Mouse (Mus musculus) embryonic facial prominence, embryonic 14.5 days (tissue): ENCODE measurements around the gene Ankib1. TPM values are rescaled to one million over a fixed set of nuclear protein-coding genes. Genes with fewer than 3 reads are reported as not detected.
A peak's percentile ranks its signal among the peaks of the same experiment; 100 is the strongest.
"Not testable (repeated sequence)": the region's sequence is repeated elsewhere in the genome, so short reads cannot be mapped to it uniquely, and the experiment has no call there.

Source experiments
- ATAC-seq: fragments of 200-750 bp; cut with Nextera tagmentation; 2 replicates; pipeline ENCODE4 v1.8.0; 2017; ENCODE audit warnings: low read depth, moderate number of reproducible peaks, moderate TSS enrichment
- DNase-seq: peaks from one replicate; pipeline ENCODE4 v3.0.0-alpha.2; 2015; ENCODE audit warnings: low spot score
- H3K27ac ChIP-seq: fragments of 300-500 bp; sonication (generic); replicated peaks from 2 replicates; pipeline ENCODE4 v1.5.1; 2014; ENCODE audit warnings: low read depth, mild to moderate bottlenecking, low read length, moderate library complexity
- H3K27me3 ChIP-seq: fragments of 300-500 bp; sonication (generic); replicated peaks from 2 replicates; pipeline ENCODE4 v1.6.1; 2014; ENCODE audit warnings: low read length; ENCODE audit not compliant: control insufficient read depth, insufficient read depth
- H3K36me3 ChIP-seq: fragments of 300-500 bp; sonication (generic); 2 replicates; pipeline ENCODE4 v1.6.1; 2014; ENCODE audit warnings: low read length, mixed read lengths; ENCODE audit not compliant: control insufficient read depth, insufficient read depth
- H3K4me1 ChIP-seq: fragments of 300-500 bp; sonication (generic); 2 replicates; pipeline ENCODE4 v1.6.1; 2014; ENCODE audit warnings: antibody characterized with exemption, low read length; ENCODE audit not compliant: control insufficient read depth, insufficient read depth
- H3K4me2 ChIP-seq: fragments of 300-500 bp; sonication (generic); 2 replicates; pipeline ENCODE4 v1.6.1; 2014; ENCODE audit warnings: low read depth, mild to moderate bottlenecking, low read length, moderate library complexity, mixed read lengths
- H3K4me3 ChIP-seq: fragments of 300-500 bp; sonication (generic); 2 replicates; pipeline ENCODE4 v1.5.1; 2014; ENCODE audit warnings: low read depth, mild to moderate bottlenecking, low read length
- H3K9ac ChIP-seq: fragments of 300-500 bp; sonication (generic); 2 replicates; pipeline ENCODE4 v1.6.1; 2014; ENCODE audit warnings: low read depth, mild to moderate bottlenecking, low read length, moderate library complexity, mixed read lengths
- H3K9me3 ChIP-seq: fragments of 300-500 bp; sonication (generic); 2 replicates; pipeline ENCODE4 v1.6.1; 2016; ENCODE audit warnings: low read length; ENCODE audit not compliant: control insufficient read depth
- WGBS: fragments of 180-500 bp; shearing (Covaris S2); extraction: QIAGEN DNeasy Blood & Tissue Kit; methylation state at CpG from one replicate; pipeline ENCODE4 v1.1.7; 2014; 5-methylcytosine and 5-hydroxymethylcytosine counted together
- polyA plus RNA-seq: library from polyadenylated mRNA; unstranded; fragments of >200 nt; fragmentation: Nextera tagmentation; extraction: Ambion mirVana; gene quantifications from 2 replicates; pipeline ENCODE4 v1.2.1, GENCODE M21; 2014

Gene Ankib1
- polyA plus RNA-seq, 1 experiment from 2014 or later, result 13.2 TPM

DNA sequence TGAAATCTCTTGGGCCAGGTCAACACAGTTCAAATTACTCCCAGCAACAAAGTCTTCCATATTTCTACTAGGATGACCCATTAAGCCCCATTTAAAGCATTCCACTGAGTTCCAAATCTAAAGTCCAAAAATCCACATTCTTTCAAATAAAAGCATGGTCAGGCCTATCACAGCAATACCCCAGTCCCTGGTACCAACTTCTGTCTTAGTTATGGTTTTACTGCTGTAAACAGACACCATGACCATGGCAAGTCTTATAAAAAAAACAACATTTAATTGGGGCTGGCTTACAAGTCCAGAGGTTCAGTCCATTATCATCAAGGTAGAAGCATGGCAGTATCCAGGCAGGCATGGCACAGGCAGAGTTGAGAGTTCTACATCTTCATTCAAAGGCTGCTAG lies 4.1 kb downstream of the Ankib1 start:
- not testable (repeated sequence) for H3K4me2 ChIP-seq, ATAC-seq, H3K4me1 ChIP-seq, H3K27me3 ChIP-seq, H3K36me3 ChIP-seq, H3K9ac ChIP-seq, DNase-seq, H3K4me3 ChIP-seq, H3K27ac ChIP-seq, H3K9me3 ChIP-seq

- not testable (repeated sequence) for H3K4me2 ChIP-seq, H3K4me3 ChIP-seq, H3K9me3 ChIP-seq, H3K36me3 ChIP-seq, H3K27ac ChIP-seq, H3K9ac ChIP-seq, H3K27me3 ChIP-seq, ATAC-seq, H3K4me1 ChIP-seq, DNase-seq
- WGBS, result 98% methylated on average over 2 of the region's 2 CpGs
Observed at GRCm38 (mm10) chr5:3797101-3797500, 5.6 kb downstream of the Ankib1 start.

DNA sequence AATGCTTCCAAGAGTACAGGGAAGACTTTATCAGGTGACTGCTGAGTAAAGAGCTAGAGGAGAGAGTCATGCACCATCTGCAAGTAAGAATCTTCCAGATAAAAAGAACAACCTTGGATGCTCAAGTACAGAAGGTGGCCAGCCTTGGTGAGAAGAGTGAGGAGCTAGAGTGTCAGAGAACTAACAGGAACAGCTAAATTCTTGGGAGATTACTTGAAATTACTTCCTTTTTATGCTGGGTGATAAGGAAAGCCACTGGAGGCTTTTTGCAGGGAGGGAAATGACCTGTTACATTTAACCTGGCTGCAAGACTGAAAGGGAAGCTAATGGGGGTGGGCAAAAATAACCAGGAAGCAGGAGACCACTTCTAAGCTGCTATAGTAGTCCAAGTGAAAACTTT lies 11.7 kb downstream of the Ankib1 start:
- Histone ChIP-seq H3K9ac (no peak overlapping the region), H3K9me3 (no peaks in the 10 kb centered on the region), H3K27ac (no peak overlapping the region), H3K4me2 (no peak overlapping the region), H3K4me3 (no peak overlapping the region), H3K27me3 (no peaks in the 10 kb centered on the region), H3K4me1 (no peaks in the 10 kb centered on the region), H3K36me3 (no peaks in the 10 kb centered on the region)
- DNase-seq, result no peak
- ATAC-seq, result no peak

DNA sequence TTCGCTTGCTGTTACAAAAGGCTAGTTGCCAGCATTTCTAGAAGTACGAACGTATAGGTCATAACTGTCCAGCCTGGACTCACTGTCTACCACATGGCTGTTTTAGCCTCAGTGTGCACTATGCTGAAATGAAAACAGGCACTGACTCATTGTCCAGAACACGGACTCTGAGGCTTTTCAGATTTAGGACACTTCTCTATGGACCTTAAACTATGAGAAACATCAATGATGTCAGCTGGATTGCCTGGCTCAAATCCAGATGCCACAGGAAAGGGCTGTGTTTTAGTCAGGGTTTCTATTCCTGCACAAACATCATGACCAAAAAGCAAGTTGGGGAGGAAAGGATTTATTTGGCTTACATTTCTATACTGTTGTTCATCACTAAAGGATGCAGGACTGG lies 15.2 kb downstream of the Ankib1 start:
- H3K27ac ChIP-seq, result no peak overlapping the region
- no peak for ATAC-seq
- no peak overlapping the region for H3K9ac ChIP-seq
- WGBS, result 82% methylated on average over 4 of the region's 4 CpGs
- H3K4me3 ChIP-seq, result no peak overlapping the region
- no peaks in the 10 kb centered on the region for H3K4me1 ChIP-seq
- H3K27me3 ChIP-seq, result no peaks in the 10 kb centered on the region
- no peaks in the 10 kb centered on the region for H3K36me3 ChIP-seq
- H3K4me2 ChIP-seq, result no peak overlapping the region
- DNase-seq, result no peak
- no peaks in the 10 kb centered on the region for H3K9me3 ChIP-seq

DNA sequence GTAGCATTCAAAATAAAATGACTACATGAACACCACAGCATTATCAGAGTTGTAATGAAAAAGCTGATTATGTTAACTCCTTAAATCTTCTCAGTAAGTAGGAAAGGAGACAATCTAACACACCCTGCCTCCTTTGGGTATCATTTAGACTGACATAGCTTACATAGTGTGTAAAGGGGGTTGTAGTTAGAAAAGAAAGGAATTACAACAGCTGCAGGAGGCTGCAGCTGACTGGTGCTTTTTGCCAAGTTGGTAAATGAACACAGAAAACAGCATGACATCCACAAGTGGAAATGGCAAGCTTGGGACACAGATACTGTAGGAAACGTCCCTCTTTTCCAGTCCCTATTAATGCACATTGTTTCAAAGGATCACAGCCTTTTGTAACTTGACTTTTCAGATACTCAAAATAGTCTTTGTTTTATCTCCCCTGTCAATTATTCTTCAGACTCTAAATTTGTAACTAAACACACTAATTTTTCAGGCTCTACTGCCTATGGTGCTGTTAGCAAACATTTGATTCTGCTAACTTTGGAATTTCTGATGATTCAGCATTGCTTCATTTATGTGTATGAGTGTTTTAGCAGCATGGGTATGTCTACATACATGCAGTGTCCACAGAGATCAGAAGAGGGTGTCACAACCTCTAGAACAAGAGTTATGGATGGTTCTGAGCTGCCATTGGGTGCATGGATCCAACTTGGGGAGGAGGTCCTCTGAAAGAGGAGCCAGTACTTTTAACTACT lies 17.8 kb downstream of the Ankib1 start:
- ATAC-seq (no peak), DNase-seq (peak; percentile 19)
- H3K9ac ChIP-seq, result no peak overlapping the region
- 75% methylated on average over 1 of the region's 1 CpGs for WGBS
- no peak overlapping the region for H3K4me3 ChIP-seq
- H3K9me3 ChIP-seq, result no peaks in the 10 kb centered on the region
- H3K27ac ChIP-seq, result no peak overlapping the region
- H3K27me3 ChIP-seq, result no peaks in the 10 kb centered on the region
- no peaks in the 10 kb centered on the region for H3K4me1 ChIP-seq
- H3K4me2 ChIP-seq, result no peak overlapping the region
- H3K36me3 ChIP-seq, result no peaks in the 10 kb centered on the region

GRCm38 (mm10) chr5:3783947-3784681 lies 18.6 kb downstream of the Ankib1 start:
- H3K9me3 ChIP-seq, result no peaks in the 10 kb centered on the region
- H3K4me2 ChIP-seq, result no peak overlapping the region
- ATAC-seq (no peak), DNase-seq (no peak)
- no peaks in the 10 kb centered on the region for H3K36me3 ChIP-seq
- no peaks in the 10 kb centered on the region for H3K4me1 ChIP-seq
- H3K27ac ChIP-seq, result no peak overlapping the region
- H3K4me3 ChIP-seq, result no peak overlapping the region
- no peak overlapping the region for H3K9ac ChIP-seq
- WGBS, result 82% methylated on average over 2 of the region's 2 CpGs
- no peaks in the 10 kb centered on the region for H3K27me3 ChIP-seq

- no peak overlapping the region for H3K9ac ChIP-seq
- H3K4me3 ChIP-seq, result no peak overlapping the region
- DNase-seq (no peak), ATAC-seq (no peak)
- H3K4me2 ChIP-seq, result no peak overlapping the region
- H3K27ac ChIP-seq, result no peak overlapping the region
- no peaks in the 10 kb centered on the region for H3K4me1 ChIP-seq
- no peaks in the 10 kb centered on the region for H3K36me3 ChIP-seq
- no peaks in the 10 kb centered on the region for H3K9me3 ChIP-seq
- H3K27me3 ChIP-seq, result no peaks in the 10 kb centered on the region
Observed at GRCm38 (mm10) chr5:3782670-3783069, 20.1 kb downstream of the Ankib1 start.

DNA sequence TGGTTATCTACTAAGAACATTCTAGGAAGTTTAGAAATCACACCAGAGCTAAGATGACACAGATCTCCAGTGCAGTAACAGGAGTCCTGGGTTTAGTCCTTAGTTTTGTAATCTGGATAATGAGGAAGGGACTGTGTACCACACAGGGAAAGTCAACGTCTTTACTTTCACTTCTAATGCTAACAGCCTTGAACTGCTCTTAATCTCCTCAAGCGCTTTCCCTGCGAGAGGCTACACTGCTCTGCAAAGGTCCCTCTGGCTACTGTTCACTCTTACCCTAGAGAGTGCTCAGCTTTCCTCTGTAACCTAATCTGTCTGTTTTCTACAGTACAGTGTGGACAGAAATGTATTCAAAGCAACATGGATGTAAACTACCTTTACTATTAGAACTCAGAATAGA lies 30.7 kb downstream of the Ankib1 start:
- Histone ChIP-seq H3K27ac (no peak overlapping the region; the same call in 1 of the 2 replicates), H3K36me3 (peaks cover under 1% of the 10 kb centered on the region; the same call in 1 of the 2 replicates), H3K9ac (no peak overlapping the region), H3K4me2 (no peak overlapping the region; the same call in 1 of the 2 replicates), H3K4me1 (no peaks in the 10 kb centered on the region), H3K9me3 (no peaks in the 10 kb centered on the region), H3K4me3 (no peak overlapping the region), H3K27me3 (no peaks in the 10 kb centered on the region)
- WGBS, result 47% methylated on average over 3 of the region's 3 CpGs
- ATAC-seq (peak; percentile 63; the same call in 1 of the 2 replicates), DNase-seq (no peak)

DNA sequence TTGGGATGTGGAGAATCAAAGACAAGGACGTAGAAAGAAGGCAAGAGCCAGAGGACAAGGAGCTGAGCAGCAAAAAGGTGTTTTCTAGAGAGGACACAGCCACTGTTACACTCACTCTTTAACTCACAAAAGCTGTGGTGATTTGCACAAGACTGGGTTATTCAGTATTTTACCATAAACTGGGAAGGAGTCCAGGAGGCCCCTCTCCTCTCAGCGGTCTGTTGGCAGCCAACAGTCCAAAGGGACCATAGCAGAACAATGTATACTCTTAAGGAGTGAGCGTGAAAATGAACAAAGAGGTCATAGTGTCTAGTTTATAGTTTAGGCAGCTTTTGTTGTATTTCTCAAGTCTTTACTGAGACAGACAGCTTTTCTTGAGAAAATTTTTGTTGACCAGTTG lies 31.2 kb downstream of the Ankib1 start:
- DNase-seq, result peak; percentile 66
- ATAC-seq, result no peak
- WGBS, result 63% methylated on average over 3 of the region's 3 CpGs

More for the DNA sequence above, 31.2 kb downstream of the Ankib1 start:
- Histone ChIP-seq H3K36me3 (peaks cover 4% of the 10 kb centered on the region; the same call in 1 of the 2 replicates), H3K9me3 (no peaks in the 10 kb centered on the region), H3K27me3 (no peaks in the 10 kb centered on the region), H3K4me3 (no peak overlapping the region), H3K4me1 (no peaks in the 10 kb centered on the region), H3K27ac (0 out of 2 replicates have a peak overlapping the region, but pooled peaks have one; percentile 28), H3K9ac (no peak overlapping the region), H3K4me2 (no peak overlapping the region)
